Mouse (Mus musculus) intestine, postnatal 0 days (tissue): ENCODE results near the gene Polr2l. TPM values are rescaled to one million over a fixed set of nuclear protein-coding genes. Genes with fewer than 3 reads are reported as not detected.

ENCODE experiments used
- ATAC-seq: fragments of 200-750 bp; cut with Nextera tagmentation; 2 replicates; pipeline ENCODE4 v1.8.0; 2017; ENCODE audit warnings: mild to moderate bottlenecking, moderate TSS enrichment, moderate library complexity
- H3K27ac ChIP-seq: fragments of 300-500 bp; sonication (generic); 2 replicates; pipeline ENCODE4 v1.5.1; 2014; ENCODE audit warnings: mild to moderate bottlenecking, low read depth, low read length, moderate library complexity
- H3K27me3 ChIP-seq: fragments of 300-500 bp; sonication (generic); replicated peaks from 2 replicates; pipeline ENCODE4 v1.6.1; 2014; ENCODE audit warnings: low read length, mixed read lengths; ENCODE audit not compliant: control insufficient read depth, insufficient read depth
- H3K36me3 ChIP-seq: fragments of 300-500 bp; sonication (generic); 2 replicates; pipeline ENCODE4 v1.6.1; 2014; ENCODE audit warnings: mild to moderate bottlenecking, moderate library complexity; ENCODE audit not compliant: control insufficient read depth, insufficient read depth
- H3K4me1 ChIP-seq: fragments of 300-500 bp; sonication (generic); replicated peaks from 2 replicates; pipeline ENCODE4 v1.6.1; 2014; ENCODE audit warnings: antibody characterized with exemption, low read length, mixed read lengths; ENCODE audit not compliant: control insufficient read depth, insufficient read depth
- H3K4me2 ChIP-seq: fragments of 300-500 bp; sonication (generic); replicated peaks from 2 replicates; pipeline ENCODE4 v1.6.1; 2014; ENCODE audit warnings: low read depth, mild to moderate bottlenecking, moderate library complexity
- H3K4me3 ChIP-seq: fragments of 300-500 bp; sonication (generic); 2 replicates; pipeline ENCODE4 v1.5.1; 2014; ENCODE audit warnings: low read depth, low read length
- H3K9ac ChIP-seq: fragments of 300-500 bp; sonication (generic); 2 replicates; pipeline ENCODE4 v1.6.1; 2014; ENCODE audit warnings: mild to moderate bottlenecking, low read depth, low read length
- H3K9me3 ChIP-seq: fragments of 300-500 bp; sonication (generic); 2 replicates; pipeline ENCODE4 v1.6.1; 2016; ENCODE audit warnings: mixed run types; ENCODE audit not compliant: control insufficient read depth
- CTCF ChIP-seq: sonication (generic); IDR thresholded peaks from 2 replicates; pipeline ENCODE4 v1.5.1; 2016; ENCODE audit warnings: low read depth, mild to moderate bottlenecking, control low read depth, antibody characterized with exemption, moderate library complexity
- WGBS: fragments of 180-500 bp; shearing (Covaris S2); extraction: QIAGEN DNeasy Blood & Tissue Kit; methylation state at CpG from one replicate; pipeline ENCODE4 v1.1.7; 2014; 5-methylcytosine and 5-hydroxymethylcytosine counted together
- polyA plus RNA-seq: library from polyadenylated mRNA; unstranded; fragments of >200 nt; fragmentation: Nextera tagmentation; extraction: Ambion mirVana; gene quantifications from 2 replicates; pipeline ENCODE4 v1.2.1, GENCODE M21; 2015

Gene Polr2l
- polyA plus RNA-seq, 1 experiment from 2014 or later, result 36.8 TPM

DNA sequence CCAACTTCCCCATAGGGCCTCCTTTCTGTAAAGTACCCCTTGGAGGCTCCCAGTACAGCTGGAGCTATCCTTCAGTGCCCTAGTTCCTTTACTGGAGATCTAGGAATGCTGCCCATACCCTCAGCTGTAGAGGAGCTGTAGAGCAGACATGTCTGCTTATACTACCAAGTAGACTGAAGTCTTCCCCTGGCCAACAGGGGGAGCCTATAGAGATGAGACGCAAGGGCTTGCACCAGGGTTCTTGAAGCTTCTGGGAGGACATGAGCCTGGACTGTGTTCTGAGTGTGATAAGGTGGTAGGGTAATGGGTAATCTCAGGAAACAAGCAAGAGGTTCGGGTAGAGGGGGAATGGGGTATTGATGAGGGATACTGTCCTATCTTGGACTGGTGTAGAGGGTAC lies 16.2 kb upstream of the Polr2l start:
- H3K36me3 ChIP-seq, result peaks cover 39% of the 10 kb centered on the region

DNA sequence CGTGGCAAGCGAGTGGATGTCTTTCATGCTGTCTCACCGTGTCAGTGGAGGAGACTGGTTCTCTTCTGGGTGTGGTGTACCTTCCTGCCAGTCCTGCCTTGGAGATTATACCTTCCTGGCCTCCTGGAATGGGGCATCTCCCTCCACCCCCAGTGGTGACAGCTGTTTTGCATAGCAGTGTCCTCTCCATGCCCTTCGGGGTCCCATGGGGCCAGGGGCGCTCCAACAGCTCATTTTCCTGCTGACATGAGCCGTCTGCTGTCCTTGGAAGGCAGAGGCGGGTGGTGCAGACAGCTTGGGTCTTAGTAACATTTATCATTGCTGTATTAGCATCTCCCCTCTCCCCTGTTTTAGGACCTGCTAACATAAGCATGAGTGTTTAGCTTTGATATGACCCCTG lies 12.2 kb upstream of the Polr2l start:
- H3K9ac ChIP-seq, result no peak overlapping the region
- WGBS, result 81% methylated on average over 7 of the region's 7 CpGs

More for the DNA sequence above, 16.2 kb upstream of the Polr2l start:
- H3K9ac ChIP-seq, result no peak overlapping the region
- 81% methylated on average over 2 of the region's 2 CpGs for WGBS
- no peaks in the 10 kb centered on the region for H3K4me1 ChIP-seq
- no peak overlapping the region for H3K4me2 ChIP-seq
- H3K9me3 ChIP-seq, result no peaks in the 10 kb centered on the region
- H3K27ac ChIP-seq, result no peak overlapping the region
- no peaks in the 10 kb centered on the region for H3K27me3 ChIP-seq
- TF ChIP-seq CTCF, result peak; percentile 57
- H3K4me3 ChIP-seq, result no peak overlapping the region
- ATAC-seq, result no peak

DNA sequence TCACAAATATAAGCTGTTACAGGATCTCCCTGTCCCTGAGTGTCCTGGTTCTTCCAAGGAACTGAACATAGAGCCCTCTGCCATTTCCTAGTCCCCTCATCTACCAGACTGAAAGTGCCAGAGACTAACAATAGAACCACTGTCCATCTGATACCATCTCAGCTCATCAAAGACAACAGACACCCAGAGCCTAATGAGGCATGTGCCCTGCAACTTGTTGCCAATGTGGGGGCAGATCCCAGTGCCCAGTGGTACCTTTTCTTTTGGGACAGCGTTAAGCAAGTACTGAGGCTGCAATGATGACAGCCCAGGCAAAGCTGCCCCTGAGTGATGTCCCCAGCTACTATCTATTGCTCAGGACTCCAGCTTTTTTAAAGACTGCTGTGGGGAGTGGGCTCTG lies 11.3 kb upstream of the Polr2l start:
- ATAC-seq, result no peak
- Histone ChIP-seq H3K27me3 (peaks cover 18% of the 10 kb centered on the region; the same call in 1 of the 2 replicates), H3K9me3 (no peaks in the 10 kb centered on the region), H3K4me2 (no peak overlapping the region), H3K4me3 (no peak overlapping the region), H3K4me1 (no peaks in the 10 kb centered on the region; the same call in 1 of the 2 replicates), H3K9ac (no peak overlapping the region), H3K36me3 (peaks cover 9% of the 10 kb centered on the region; the same call in 1 of the 2 replicates), H3K27ac (no peak overlapping the region)
- no peak for TF ChIP-seq CTCF
- WGBS, result 94% methylated on average over 1 of the region's 1 CpGs

More for the DNA sequence above, 12.2 kb upstream of the Polr2l start:
- no peaks in the 10 kb centered on the region for H3K9me3 ChIP-seq
- peaks cover 12% of the 10 kb centered on the region; the same call in 1 of the 2 replicates for H3K27me3 ChIP-seq
- ATAC-seq, result no peak
- no peak overlapping the region for H3K27ac ChIP-seq
- TF ChIP-seq CTCF, result no peak
- no peaks in the 10 kb centered on the region for H3K4me1 ChIP-seq
- H3K4me2 ChIP-seq, result no peak overlapping the region
- peaks cover 17% of the 10 kb centered on the region; the same call in 1 of the 2 replicates for H3K36me3 ChIP-seq
- H3K4me3 ChIP-seq, result no peak overlapping the region

GRCm38 (mm10) chr7:141485606-141486005 lies 10.7 kb upstream of the Polr2l start:
- no peak for TF ChIP-seq CTCF
- Histone ChIP-seq H3K9me3 (no peaks in the 10 kb centered on the region), H3K27ac (no peak overlapping the region), H3K4me2 (no peak overlapping the region), H3K4me1 (no peaks in the 10 kb centered on the region; the same call in 1 of the 2 replicates), H3K9ac (no peak overlapping the region), H3K4me3 (no peak overlapping the region), H3K27me3 (peaks cover 18% of the 10 kb centered on the region; the same call in 1 of the 2 replicates), H3K36me3 (peaks cover 3% of the 10 kb centered on the region; the same call in 1 of the 2 replicates)
- WGBS, result 87% methylated on average over 2 of the region's 2 CpGs
- ATAC-seq, result no peak

GRCm38 (mm10) chr7:141485186-141485585 lies 10.3 kb upstream of the Polr2l start:
- H3K9ac ChIP-seq, result no peak overlapping the region
- no peak overlapping the region for H3K4me2 ChIP-seq
- H3K4me3 ChIP-seq, result no peak overlapping the region
- H3K4me1 ChIP-seq, result no peaks in the 10 kb centered on the region; the same call in 1 of the 2 replicates
- no peak for ATAC-seq
- H3K36me3 ChIP-seq, result peaks cover 3% of the 10 kb centered on the region; the same call in 1 of the 2 replicates
- peaks cover 18% of the 10 kb centered on the region; the same call in 1 of the 2 replicates for H3K27me3 ChIP-seq
- no peaks in the 10 kb centered on the region for H3K9me3 ChIP-seq
- no peak overlapping the region for H3K27ac ChIP-seq
- WGBS, result 69% methylated on average over 2 of the region's 2 CpGs
- no peak for TF ChIP-seq CTCF

- 85% methylated on average over 5 of the region's 5 CpGs for WGBS
- H3K4me2 ChIP-seq, result no peak overlapping the region
- TF ChIP-seq CTCF, result no peak
These were observed 9.5 kb upstream of the Polr2l start for GRCm38 (mm10) chr7:141484186-141485120.

More at GRCm38 (mm10) chr7:141484186-141485120, 9.5 kb upstream of the Polr2l start:
- H3K4me1 ChIP-seq, result no peaks in the 10 kb centered on the region; the same call in 1 of the 2 replicates
- no peak overlapping the region for H3K9ac ChIP-seq
- peaks cover 3% of the 10 kb centered on the region; the same call in 1 of the 2 replicates for H3K36me3 ChIP-seq
- H3K9me3 ChIP-seq, result no peaks in the 10 kb centered on the region
- no peak for ATAC-seq
- no peak overlapping the region for H3K27ac ChIP-seq
- peaks cover 18% of the 10 kb centered on the region; the same call in 1 of the 2 replicates for H3K27me3 ChIP-seq
- no peak overlapping the region for H3K4me3 ChIP-seq
